Mouse (Mus musculus): ENCODE data around the gene Nsrp1.

Nsrp1 gene

GRCm38 (mm10) chr11:77042816-77043215 is 35.4 kb downstream of the Nsrp1 start:
- DNase-seq (ENCODE audit: low spot score): no peak

DNA sequence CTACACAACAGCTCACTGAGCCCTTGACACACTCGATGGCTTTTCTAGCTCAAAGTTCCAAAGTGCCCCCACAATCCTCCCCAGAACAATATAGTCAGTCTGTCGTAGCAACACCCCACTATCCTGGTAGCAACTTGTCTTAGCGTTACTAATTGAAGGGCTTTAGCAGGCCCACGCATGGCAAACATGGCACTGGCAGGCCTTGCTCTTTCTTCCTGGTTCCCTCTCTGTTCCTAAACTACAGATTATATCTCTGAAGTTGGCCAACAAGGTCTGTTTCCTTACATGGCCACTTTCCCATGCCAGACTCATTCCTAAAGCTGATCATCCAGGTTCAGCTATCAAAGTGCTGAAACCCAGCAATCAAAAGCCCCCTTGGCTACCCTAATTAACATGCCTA is 36.3 kb downstream of the Nsrp1 start:
- no peak for DNase-seq (ENCODE audit: low spot score)

DNA sequence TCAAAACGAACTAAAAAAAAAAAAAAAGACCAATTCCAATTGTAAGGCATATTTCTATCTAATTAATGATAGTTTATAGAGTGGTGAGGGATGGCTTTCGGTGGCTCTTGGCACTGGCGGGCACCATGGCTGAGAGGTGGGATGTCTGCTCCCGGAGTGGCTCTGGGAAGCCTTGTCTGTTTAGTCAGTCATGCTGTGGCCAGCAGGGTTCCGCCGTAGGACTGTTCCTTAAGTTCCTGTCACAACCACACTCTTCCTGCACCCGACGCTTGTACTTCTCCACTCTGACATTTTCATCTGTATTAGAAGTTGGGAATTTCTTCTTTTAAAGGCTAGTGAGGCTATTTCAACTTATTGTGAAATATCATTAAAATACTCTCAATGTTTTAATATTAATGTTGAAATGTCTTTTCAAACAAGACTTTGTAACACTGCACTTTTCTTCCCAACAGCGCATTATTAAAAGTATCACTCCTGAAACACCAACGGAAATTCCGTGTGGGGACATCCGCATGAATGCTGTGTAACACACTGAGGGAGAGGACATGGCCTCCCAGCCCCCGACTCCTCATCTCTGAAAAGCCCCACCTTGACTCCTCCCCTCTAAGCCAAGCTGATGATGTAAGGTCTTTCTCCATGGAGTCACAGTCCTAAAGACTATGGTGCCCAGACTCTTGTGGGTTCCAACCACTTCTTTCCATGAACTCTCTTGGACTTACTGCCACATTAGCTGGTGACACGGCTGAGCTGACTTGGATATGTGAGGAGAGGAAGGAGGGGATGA is 46.9 kb downstream of the Nsrp1 start:
- DNase-seq (ENCODE audit: low spot score): no peak

- DNase-seq (ENCODE audit: low spot score): no peak
Measured at GRCm38 (mm10) chr11:77028157-77028556, 50.1 kb downstream of the Nsrp1 start.

DNA sequence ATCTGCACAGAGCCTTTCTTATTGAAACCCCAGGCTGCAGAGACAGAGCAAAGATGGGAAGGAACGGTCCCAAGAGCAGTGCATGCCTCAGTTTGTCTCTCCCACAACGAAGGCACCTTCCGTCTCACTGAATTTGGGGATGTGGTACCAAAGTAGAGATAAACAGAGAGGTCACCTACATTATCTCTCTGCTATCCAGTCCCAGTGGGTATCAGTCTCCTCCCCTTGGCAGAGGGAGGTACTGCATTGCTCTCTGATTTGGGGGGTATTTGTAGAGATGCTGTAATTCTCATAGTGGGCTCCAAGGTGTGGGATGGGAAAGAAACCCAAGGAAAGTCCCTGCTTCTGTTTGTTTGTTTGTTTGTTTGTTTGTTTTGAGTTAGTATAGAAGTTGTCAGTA is 51.7 kb downstream of the Nsrp1 start:
- no peak for DNase-seq (ENCODE audit: low spot score)

- DNase-seq (ENCODE audit: low spot score): no peak
Measured at GRCm38 (mm10) chr11:77021749-77022396, 56.4 kb downstream of the Nsrp1 start.

GRCm38 (mm10) chr11:77019539-77019938 is 58.7 kb downstream of the Nsrp1 start:
- no peak for DNase-seq (ENCODE audit: low spot score)

- DNase-seq (ENCODE audit: low spot score): no peak
Measured at GRCm38 (mm10) chr11:77018046-77018445, 60.2 kb downstream of the Nsrp1 start.

GRCm38 (mm10) chr11:77010762-77011475 is 67.3 kb downstream of the Nsrp1 start:
- no peak for DNase-seq (ENCODE audit: low spot score)

DNA sequence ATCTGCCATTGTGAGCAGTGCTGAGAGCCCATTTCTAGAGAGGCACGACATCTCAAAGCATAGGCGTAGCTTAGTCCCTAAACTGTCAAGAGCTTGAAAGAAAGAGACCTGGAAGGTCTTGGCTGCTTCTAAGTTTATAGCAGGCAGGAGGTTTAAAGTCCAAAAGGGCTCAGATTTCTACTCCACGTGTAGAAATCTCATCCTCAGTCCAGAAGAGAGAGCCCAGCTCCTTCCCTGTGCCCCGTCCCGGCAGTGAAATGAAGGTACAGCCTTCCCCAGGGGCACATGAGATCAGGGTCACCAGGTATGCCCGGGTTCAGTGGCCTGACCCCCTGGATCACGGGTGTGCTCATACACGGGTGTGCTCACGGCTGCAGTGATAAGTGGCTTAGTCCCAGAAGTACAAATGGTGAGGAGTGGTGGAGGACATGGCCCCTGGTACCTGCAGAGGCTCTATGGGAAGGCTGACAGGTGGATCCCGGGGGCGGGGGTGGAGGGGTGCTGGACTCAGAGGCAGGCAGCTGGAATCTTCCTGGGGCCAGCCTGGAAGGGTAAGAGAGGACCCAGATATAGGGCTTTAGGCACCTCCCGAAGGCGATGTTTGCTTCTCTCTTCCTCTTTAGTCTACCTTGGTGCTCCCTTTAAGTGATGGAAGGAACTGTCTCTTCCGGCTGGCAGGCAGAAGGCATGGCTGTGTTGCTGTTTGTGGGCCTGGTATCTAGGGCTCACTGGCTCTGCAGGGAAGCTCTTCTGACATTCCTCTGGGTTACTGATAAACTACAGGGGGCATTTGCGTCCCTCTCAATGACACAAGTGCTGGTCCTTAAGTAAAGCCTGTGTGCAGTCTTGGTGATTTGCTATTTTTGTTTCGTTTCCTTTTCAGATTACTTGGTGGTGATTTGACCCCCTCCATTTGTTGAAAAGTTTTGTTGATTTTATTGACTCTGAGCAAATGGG is 68.9 kb downstream of the Nsrp1 start:
- no peak for DNase-seq (ENCODE audit: low spot score)

- DNase-seq (ENCODE audit: low spot score): no peak
Measured at GRCm38 (mm10) chr11:77006616-77007015, 71.6 kb downstream of the Nsrp1 start.

DNA sequence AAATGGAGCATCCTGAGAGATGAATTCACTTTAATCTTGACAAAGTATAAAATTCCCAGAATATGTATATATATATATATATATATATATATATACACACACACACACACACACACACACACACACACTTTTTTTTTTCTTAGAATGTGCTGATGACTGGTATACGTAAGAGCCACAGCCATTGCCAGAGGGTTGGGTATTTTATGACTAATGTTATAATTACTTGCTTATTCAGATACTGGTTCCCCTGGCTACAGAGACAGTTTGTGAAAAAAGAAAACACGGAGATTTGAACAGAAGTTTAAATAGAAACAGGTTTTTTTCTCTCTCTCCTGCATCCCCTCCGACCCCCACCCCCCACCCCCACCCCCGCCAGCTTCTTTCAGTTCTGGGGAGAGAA is 72.4 kb downstream of the Nsrp1 start:
- no peak for DNase-seq (ENCODE audit: low spot score)

DNA sequence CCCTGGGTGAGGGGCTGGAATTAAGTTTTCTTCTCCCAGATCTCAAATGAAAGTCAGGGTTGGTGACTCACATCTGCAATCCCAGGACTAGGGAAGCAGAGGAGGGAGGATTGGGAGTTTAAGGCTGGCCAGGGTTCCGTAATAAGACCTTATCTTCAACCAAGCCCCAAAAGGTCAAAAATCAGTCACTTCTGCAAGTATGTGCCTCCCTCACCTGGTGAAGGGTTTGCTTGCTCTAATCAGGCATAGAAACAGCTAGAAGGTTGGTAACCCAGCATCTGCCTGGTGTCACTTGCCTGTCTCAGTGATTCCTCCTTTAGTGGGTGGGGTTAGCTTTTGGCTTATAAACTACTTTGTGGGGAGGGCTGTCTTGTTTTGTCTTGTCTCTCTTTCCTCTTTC is 75.9 kb downstream of the Nsrp1 start:
- no peak for DNase-seq (ENCODE audit: low spot score)

- no peak for DNase-seq (ENCODE audit: low spot score)
Measured at GRCm38 (mm10) chr11:77000741-77001140, 77.5 kb downstream of the Nsrp1 start.

- no peak for DNase-seq (ENCODE audit: low spot score)
Measured at GRCm38 (mm10) chr11:76998705-76999226, 79.5 kb downstream of the Nsrp1 start.

- no peak for DNase-seq (ENCODE audit: low spot score)
Measured at GRCm38 (mm10) chr11:76997916-76998704, 80.1 kb downstream of the Nsrp1 start, which contains the start of gene Slc6a4. Gene Slc6a4 (plus strand): TSS chr11:76998603.

GRCm38 (mm10) chr11:76997305-76997704 is 80.9 kb downstream of the Nsrp1 start:
- peak; percentile 78 for DNase-seq (ENCODE audit: low spot score)

DNA sequence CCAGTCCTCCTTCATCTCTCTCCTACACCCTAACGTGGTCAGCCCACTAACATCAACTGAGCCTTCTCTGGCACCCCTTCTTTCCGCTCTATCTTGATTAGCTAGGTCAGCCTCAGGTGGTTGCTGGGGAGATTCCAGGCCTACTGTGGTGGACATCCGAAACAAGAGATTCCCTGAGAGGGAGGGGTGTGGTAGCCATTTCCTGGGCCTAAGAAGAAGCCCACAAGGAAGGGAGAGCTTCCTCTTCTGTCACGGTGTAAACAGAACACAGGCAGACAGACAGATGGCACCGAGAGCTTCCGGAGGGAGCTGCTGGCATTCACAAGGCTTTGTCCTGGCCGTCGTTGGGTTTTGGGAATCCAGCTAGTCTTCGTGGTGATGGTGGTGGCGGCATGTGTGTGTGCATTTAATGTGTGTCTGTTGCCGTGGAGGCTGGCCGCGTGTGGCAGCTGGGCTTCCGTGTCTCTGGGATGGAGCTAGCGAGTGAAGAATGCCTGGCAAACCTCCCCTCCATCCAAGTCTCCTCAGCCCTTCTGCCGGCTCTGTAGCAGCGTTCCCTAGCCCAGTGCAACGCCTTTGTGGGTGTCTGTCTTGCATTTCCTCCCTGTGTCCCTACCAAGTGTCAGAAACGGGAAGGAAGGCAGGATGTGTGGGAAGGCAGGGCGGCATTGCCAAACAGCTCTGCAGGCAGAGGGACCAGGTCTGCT is 82.1 kb downstream of the Nsrp1 start:
- DNase-seq (ENCODE audit: low spot score): no peak

Data from urinary bladder, postnatal 25 days (tissue).